Mouse (Mus musculus): ENCODE results near the gene Tbx6.

DNA sequence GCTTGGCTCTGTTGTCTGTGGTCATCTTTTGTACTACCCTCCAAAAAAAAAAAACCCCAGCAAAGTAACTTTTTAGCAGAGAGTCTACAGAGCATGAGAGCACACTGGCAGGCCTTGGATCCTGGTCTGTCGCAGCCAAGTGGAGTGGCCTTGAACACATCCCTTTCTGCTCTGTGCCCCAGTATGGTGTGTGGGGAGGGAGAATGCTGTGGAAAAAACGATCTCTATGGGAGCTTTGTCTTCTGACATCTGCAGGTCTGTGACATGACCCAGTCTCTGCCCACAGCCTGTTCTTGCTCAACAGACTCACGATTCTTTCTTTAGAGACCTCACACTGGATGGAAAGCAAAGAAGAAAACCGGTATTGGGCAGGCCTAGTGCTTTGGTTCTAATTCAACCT is 20.3 kb upstream of the Tbx6 start:
- TF ChIP-seq CTCF (conservative IDR thresholded peaks at IDR 0.05; ENCODE audit: low read length) (no peak), NANOG (IDR thresholded peaks at IDR 0.05; ENCODE audit: borderline replicate concordance, low read length) (no peak)

Measured in E14TG2a.4 (cell line).